In genomic region chr15:102527936-102528335, GRCm38 (mm10) we compare ENCODE assay signal across 13 mouse cellular contexts. TPM values are rescaled to one million over a fixed set of nuclear protein-coding genes. Genes with fewer than 3 reads are reported as not detected.
DNase-seq lines count a peak whose midpoint lies in the region; ATAC-seq and TF ChIP-seq lines count a peak whose summit lies in the region.
"Had no signal": no experiment of that assay in that cellular context is flagged by ENCODE, and none has a peak within 500 bp of the region (broad histone marks: within the 10 kb centered on the region; RNA-seq: fewer than 3 reads in every experiment).

No protein-coding gene starts in this region.

- 80% methylated on average over 3 of the region's 3 CpGs for WGBS in intestine, postnatal 0 days
- 87% methylated on average over 3 of the region's 3 CpGs for WGBS in intestine, embryonic 15.5 days

- peak; percentile 58 for TF ChIP-seq CTCF in intestine, postnatal 0 days (IDR thresholded peaks at IDR 0.05; ENCODE audit: low read depth)
- TF ChIP-seq CTCF in testis, adult 2 months (IDR thresholded peaks at IDR 0.05; ENCODE audit: control insufficient read depth, insufficient read depth, insufficient replicate concordance, low read depth, low read length): peak; percentile 46; the same call in 1 of the 2 replicates

- H3K36me3 ChIP-seq in intestine, postnatal 0 days (ENCODE audit: control insufficient read depth, insufficient read depth): peaks cover 58% of the 10 kb centered on the region
- H3K36me3 ChIP-seq in intestine, embryonic 15.5 days: peaks cover 36% of the 10 kb centered on the region
- H3K36me3 ChIP-seq in testis, adult 2 months (ENCODE audit: control insufficient read depth, insufficient read depth, low read length): no peaks in the 10 kb centered on the region; the same call in 1 of the 2 replicates

- H3K27ac ChIP-seq in intestine, postnatal 0 days (ENCODE audit: low read depth, low read length): no peak overlapping the region
- no peak overlapping the region for H3K27ac ChIP-seq in intestine, embryonic 15.5 days
- H3K27ac ChIP-seq in testis, adult 2 months (ENCODE audit: control insufficient read depth, insufficient read depth, low read depth, low read length): no peak overlapping the region
- H3K27ac ChIP-seq: heart, embryonic 15.5 days; kidney, embryonic 15.5 days; lung, embryonic 15.5 days had no signal

- H3K9me3 ChIP-seq in intestine, postnatal 0 days (ENCODE audit: control insufficient read depth): no peaks in the 10 kb centered on the region
- no peaks in the 10 kb centered on the region for H3K9me3 ChIP-seq in intestine, embryonic 15.5 days
- H3K9me3 ChIP-seq: heart, embryonic 15.5 days; kidney, embryonic 15.5 days; lung, embryonic 15.5 days had no signal

- H3K4me2 ChIP-seq in intestine, postnatal 0 days (replicated peaks; ENCODE audit: low read depth): no peak overlapping the region
- H3K4me2 ChIP-seq in intestine, embryonic 15.5 days (replicated peaks): no peak overlapping the region
- H3K4me2 ChIP-seq: heart, embryonic 15.5 days; kidney, embryonic 15.5 days; lung, embryonic 15.5 days had no signal

- no peaks in the 10 kb centered on the region for H3K27me3 ChIP-seq in intestine, postnatal 0 days (replicated peaks; ENCODE audit: control insufficient read depth, insufficient read depth, low read length)
- H3K27me3 ChIP-seq in intestine, embryonic 15.5 days (replicated peaks): no peaks in the 10 kb centered on the region
- no peaks in the 10 kb centered on the region for H3K27me3 ChIP-seq in testis, adult 2 months (ENCODE audit: control insufficient read depth, insufficient read depth, low read length)
- H3K27me3 ChIP-seq: heart, embryonic 15.5 days; kidney, embryonic 15.5 days; lung, embryonic 15.5 days had no signal

- no peak for ATAC-seq in intestine, postnatal 0 days
- no peak for ATAC-seq in intestine, embryonic 15.5 days
- ATAC-seq: forebrain, embryonic 16.5 days had no signal

- no peaks in the 10 kb centered on the region for H3K4me1 ChIP-seq in intestine, postnatal 0 days (replicated peaks; ENCODE audit: control insufficient read depth, insufficient read depth, low read length)
- H3K4me1 ChIP-seq in intestine, embryonic 15.5 days (replicated peaks): no peaks in the 10 kb centered on the region
- H3K4me1 ChIP-seq in testis, adult 2 months (ENCODE audit: control insufficient read depth, insufficient read depth, low read length): no peaks in the 10 kb centered on the region
- H3K4me1 ChIP-seq: heart, embryonic 15.5 days; kidney, embryonic 15.5 days; lung, embryonic 15.5 days had no signal

- no peak for TF ChIP-seq POLR2A in testis, adult 2 months (IDR thresholded peaks at IDR 0.05; ENCODE audit: control insufficient read depth, low read depth, low read length)

- H3K9ac ChIP-seq in intestine, postnatal 0 days (ENCODE audit: low read depth, low read length): no peak overlapping the region
- no peak overlapping the region for H3K9ac ChIP-seq in intestine, embryonic 15.5 days
- H3K9ac ChIP-seq: heart, embryonic 15.5 days; kidney, embryonic 15.5 days; lung, embryonic 15.5 days had no signal

- no peak for DNase-seq in testis, postnatal 10 days (ENCODE audit: low spot score)
- peak; percentile 60 for DNase-seq in R1 (ENCODE audit: low read depth, low spot score)
- DNase-seq in thymus, postnatal 4 days: peak; percentile 62
- no peak for DNase-seq in frontal cortex, adult 2 months (ENCODE audit: extremely low spot score in 1 of 2, low spot score in 1 of 2)
- DNase-seq: right cerebral cortex, adult 18-20 months had no signal

- H3K4me3 ChIP-seq in intestine, postnatal 0 days (ENCODE audit: low read depth, low read length): no peak overlapping the region
- no peak overlapping the region for H3K4me3 ChIP-seq in intestine, embryonic 15.5 days (replicated peaks)
- H3K4me3 ChIP-seq in testis, adult 2 months (ENCODE audit: control insufficient read depth, low read depth, low read length): no peak overlapping the region
- H3K4me3 ChIP-seq: heart, embryonic 15.5 days; kidney, embryonic 15.5 days; lung, embryonic 15.5 days had no signal

RNA-seq across cellular contexts. Expression of gene Npff, which starts 3.2 kb away (rescaled TPM):
- polyA plus RNA-seq in intestine, postnatal 0 days (2015; fragmentation: Nextera tagmentation; extraction: Ambion mirVana): 1.1 TPM in 2 replicates
- polyA plus RNA-seq in intestine, embryonic 15.5 days (2015; fragmentation: Nextera tagmentation; extraction: Ambion mirVana): 1.3 and 1.6 TPM in 2 replicates
- polyA plus RNA-seq in testis, adult 2 months (2012; rRNA removed): 0.67 and 0.77 TPM in 2 replicates
- 5.2 and 6.7 TPM in 2 replicates for polyA plus RNA-seq in frontal cortex, adult 2 months (2012; rRNA removed)

RNA-seq across cellular contexts. Expression of gene Tarbp2, which starts 9.9 kb away (rescaled TPM):
- 50.2 and 50.4 TPM in 2 replicates for polyA plus RNA-seq in intestine, postnatal 0 days (2015; fragmentation: Nextera tagmentation; extraction: Ambion mirVana)
- 94.1 and 101 TPM in 2 replicates for polyA plus RNA-seq in intestine, embryonic 15.5 days (2015; fragmentation: Nextera tagmentation; extraction: Ambion mirVana)
- polyA plus RNA-seq in testis, adult 2 months (2012; rRNA removed): 335 and 372 TPM in 2 replicates
- polyA plus RNA-seq in frontal cortex, adult 2 months (2012; rRNA removed): 72.8 and 80.1 TPM in 2 replicates

RNA-seq across cellular contexts. Expression of gene Map3k12, which starts 11.1 kb away (rescaled TPM):
- polyA plus RNA-seq in intestine, postnatal 0 days (2015; fragmentation: Nextera tagmentation; extraction: Ambion mirVana): 3.1 and 3.5 TPM in 2 replicates
- 10.8 and 11.0 TPM in 2 replicates for polyA plus RNA-seq in intestine, embryonic 15.5 days (2015; fragmentation: Nextera tagmentation; extraction: Ambion mirVana)
- 7.0 and 7.8 TPM in 2 replicates for polyA plus RNA-seq in testis, adult 2 months (2012; rRNA removed)
- 83.9 and 90.8 TPM in 2 replicates for polyA plus RNA-seq in frontal cortex, adult 2 months (2012; rRNA removed)

RNA-seq across cellular contexts. Expression of gene Gm10337, which starts 24.4 kb away (rescaled TPM):
- 3.5 TPM in 1 of 2 replicates, not detected in the other for polyA plus RNA-seq in intestine, postnatal 0 days (2015; fragmentation: Nextera tagmentation; extraction: Ambion mirVana)
- 5.4 TPM in 1 of 2 replicates, not detected in the other for polyA plus RNA-seq in intestine, embryonic 15.5 days (2015; fragmentation: Nextera tagmentation; extraction: Ambion mirVana)
- not detected in 2 replicates for polyA plus RNA-seq in testis, adult 2 months (2012; rRNA removed)
- not detected in 2 replicates for polyA plus RNA-seq in frontal cortex, adult 2 months (2012; rRNA removed)
- polyA plus RNA-seq: embryonic facial prominence, embryonic 11.5 days; lung, embryonic 15.5 days had no signal

RNA-seq across cellular contexts. Expression of gene Pcbp2, which starts 57.6 kb away (rescaled TPM):
- 109 and 115 TPM in 2 replicates for polyA plus RNA-seq in intestine, postnatal 0 days (2015; fragmentation: Nextera tagmentation; extraction: Ambion mirVana)
- polyA plus RNA-seq in intestine, embryonic 15.5 days (2015; fragmentation: Nextera tagmentation; extraction: Ambion mirVana): 178 and 182 TPM in 2 replicates
- 1,040 and 1,129 TPM in 2 replicates for polyA plus RNA-seq in testis, adult 2 months (2012; rRNA removed)
- polyA plus RNA-seq in frontal cortex, adult 2 months (2012; rRNA removed): 538 and 576 TPM in 2 replicates

Comparison
In these comparisons a context has a peak if more than half of its experiments do, and no peak if none do; other contexts are left out.
1. DNase-seq: peak in R1 (single experiment) and thymus, postnatal 4 days (single experiment); none in testis, postnatal 10 days (single experiment) and frontal cortex, adult 2 months (0 of 2).